Comparison of ENCODE assay signal across 8 mouse cellular contexts in genomic region chr4:126259523-126260160, GRCm38 (mm10). TPM values are rescaled to one million over a fixed set of nuclear protein-coding genes. Genes with fewer than 3 reads are reported as not detected.
DNase-seq lines count a peak whose midpoint lies in the region; ATAC-seq and TF ChIP-seq lines count a peak whose summit lies in the region.

No protein-coding gene starts in this region.

- peak; percentile 66 for TF ChIP-seq EP300 in CH12.LX (IDR thresholded peaks at IDR 0.05; ENCODE audit: low read length)
- no peak for TF ChIP-seq EP300 in stomach, postnatal 0 days (optimal IDR thresholded peaks at IDR 0.05)

- no peak; the same call in 1 of the 2 replicates for TF ChIP-seq RAD21 in CH12.LX (IDR thresholded peaks at IDR 0.05; ENCODE audit: low read depth, low read length)

- no peaks in the 10 kb centered on the region for H3K27me3 ChIP-seq in CH12.LX (replicated peaks)
- H3K27me3 ChIP-seq in forebrain, embryonic 12.5 days = 0 out of 2 replicates have a peak, but pooled peaks cover 6% of the 10 kb centered on the region
- H3K27me3 ChIP-seq in limb, embryonic 11.5 days (ENCODE audit: control insufficient read depth, insufficient read depth, low read length) = no peaks in the 10 kb centered on the region
- H3K27me3 ChIP-seq in midbrain, embryonic 12.5 days = no peaks in the 10 kb centered on the region
- H3K27me3 ChIP-seq in stomach, postnatal 0 days (ENCODE audit: control insufficient read depth, insufficient read depth, low read length) = no peaks in the 10 kb centered on the region

- in situ Hi-C loops in CH12.LX (cut with MboI; ENCODE audit: low pct_ligation_motif_present, low pct_unique_long_range_greater_than_20kb, low sequenced_read_pairs) = loop anchor here (5.0 kb wide), 1 partner anchor 32 kb away; no protein-coding TSS in a partner anchor

- DNase-seq in CH12.LX (ENCODE audit: extremely low read depth) = peak; percentile 93
- peak; percentile 89 for DNase-seq in adrenal gland, adult 2 months
- DNase-seq in heart, postnatal 36 days = peak; percentile 81 to 89
- DNase-seq in limb, embryonic 11.5 days (ENCODE audit: low spot score) = peak; percentile 87
- DNase-seq in stomach, postnatal 0 days (ENCODE audit: low spot score) = peak; percentile 52
- no peak for DNase-seq in layer of hippocampus, postnatal 36 days

- peak overlapping the region; percentile 55 for H3K9ac ChIP-seq in CH12.LX (ENCODE audit: insufficient read depth, low read depth)
- 0 out of 2 replicates have a peak overlapping the region, but pooled peaks have one; percentile 21 for H3K9ac ChIP-seq in forebrain, embryonic 12.5 days
- peak overlapping the region; percentile 12; the same call in 1 of the 2 replicates for H3K9ac ChIP-seq in limb, embryonic 11.5 days (ENCODE audit: low read length)
- 0 out of 2 replicates have a peak overlapping the region, but pooled peaks have one; percentile 4 for H3K9ac ChIP-seq in midbrain, embryonic 12.5 days (replicated peaks)
- H3K9ac ChIP-seq in stomach, postnatal 0 days (ENCODE audit: low read length) = no peak overlapping the region

- TF ChIP-seq CTCF in CH12.LX (conservative IDR thresholded peaks at IDR 0.05 in 1 of 2, IDR thresholded peaks at IDR 0.05 in 1 of 2; ENCODE audit: low read depth in 2 of 2, low read length in 2 of 2) = no peak
- TF ChIP-seq CTCF in stomach, postnatal 0 days (IDR thresholded peaks at IDR 0.05; ENCODE audit: low read depth) = no peak

- H3K4me3 ChIP-seq in CH12.LX (replicated peaks in 1 of 3; ENCODE audit: low read depth in 2 of 3, low read length in 2 of 3, poor library complexity in 1 of 3) = peak overlapping the region; percentile 36 to 40 (median 40)
- H3K4me3 ChIP-seq in forebrain, embryonic 12.5 days (replicated peaks) = 0 out of 2 replicates have a peak overlapping the region, but pooled peaks have one; percentile 4
- H3K4me3 ChIP-seq in limb, embryonic 11.5 days (ENCODE audit: low read depth, low read length) = no peak overlapping the region
- H3K4me3 ChIP-seq in midbrain, embryonic 12.5 days = peak overlapping the region; percentile 6; the same call in 1 of the 2 replicates
- no peak overlapping the region for H3K4me3 ChIP-seq in stomach, postnatal 0 days (ENCODE audit: low read depth, low read length)

- peak overlapping the region; percentile 92 for H3K27ac ChIP-seq in CH12.LX (ENCODE audit: insufficient read depth, low read depth)
- peak overlapping the region; percentile 70 for H3K27ac ChIP-seq in forebrain, embryonic 12.5 days
- H3K27ac ChIP-seq in limb, embryonic 11.5 days (replicated peaks; ENCODE audit: low read depth, low read length) = peak overlapping the region; percentile 80
- H3K27ac ChIP-seq in midbrain, embryonic 12.5 days (replicated peaks) = peak overlapping the region; percentile 63
- peak overlapping the region; percentile 89 for H3K27ac ChIP-seq in stomach, postnatal 0 days (replicated peaks)

- TF ChIP-seq POLR2A in CH12.LX (IDR thresholded peaks at IDR 0.05; ENCODE audit: low read depth, low read length) = peak; percentile 78

- H3K4me2 ChIP-seq in CH12.LX (ENCODE audit: insufficient read depth, low read depth, poor library complexity, severe bottlenecking) = peak overlapping the region; percentile 98
- H3K4me2 ChIP-seq in forebrain, embryonic 12.5 days = peak overlapping the region; percentile 38
- peak overlapping the region; percentile 41 for H3K4me2 ChIP-seq in limb, embryonic 11.5 days (ENCODE audit: low read depth, severe bottlenecking)
- peak overlapping the region; percentile 39 for H3K4me2 ChIP-seq in midbrain, embryonic 12.5 days (replicated peaks)
- peak overlapping the region; percentile 32 for H3K4me2 ChIP-seq in stomach, postnatal 0 days (replicated peaks; ENCODE audit: low read depth)

- intact Hi-C loops in heart, postnatal 36 days (cut with DNase I) = loop anchor here (5.0 kb wide), 3 partner anchors 48 to 172 kb away; no protein-coding TSS in a partner anchor

- peaks cover 16% of the 10 kb centered on the region for H3K79me2 ChIP-seq in CH12.LX (replicated peaks; ENCODE audit: control insufficient read depth, extremely low read depth, insufficient read depth, poor library complexity, severe bottlenecking)

- ATAC-seq in forebrain, embryonic 12.5 days (ENCODE audit: low FRiP score) = no peak
- peak; percentile 31; the same call in 1 of the 2 replicates for ATAC-seq in limb, embryonic 11.5 days (ENCODE audit: insufficient number of reproducible peaks, low FRiP score, low TSS enrichment, low read depth)
- ATAC-seq in midbrain, embryonic 12.5 days (ENCODE audit: low FRiP score, low read depth) = no peak
- ATAC-seq in stomach, postnatal 0 days (ENCODE audit: low FRiP score, low TSS enrichment) = no peak

- WGBS in forebrain, embryonic 12.5 days = under 1% methylated on average over 15 of the region's 15 CpGs
- WGBS in limb, embryonic 11.5 days = under 1% methylated on average over 15 of the region's 15 CpGs
- WGBS in midbrain, embryonic 12.5 days = under 1% methylated on average over 15 of the region's 15 CpGs
- 6% methylated on average over 15 of the region's 15 CpGs for WGBS in stomach, postnatal 0 days

- peaks cover 26 to 46% of the 10 kb centered on the region in 2 experiments for H3K4me1 ChIP-seq in CH12.LX (ENCODE audit: control insufficient read depth in 1 of 2, insufficient read depth in 2 of 2)
- peaks cover 62% of the 10 kb centered on the region for H3K4me1 ChIP-seq in forebrain, embryonic 12.5 days
- H3K4me1 ChIP-seq in limb, embryonic 11.5 days (ENCODE audit: control insufficient read depth, insufficient read depth, low read length) = peaks cover 43% of the 10 kb centered on the region
- peaks cover 57% of the 10 kb centered on the region for H3K4me1 ChIP-seq in midbrain, embryonic 12.5 days
- H3K4me1 ChIP-seq in stomach, postnatal 0 days (replicated peaks; ENCODE audit: control insufficient read depth, insufficient read depth) = peaks cover 17% of the 10 kb centered on the region; the same call in 1 of the 2 replicates

- no peaks in the 10 kb centered on the region for H3K9me3 ChIP-seq in CH12.LX (replicated peaks; ENCODE audit: low read length)
- no peaks in the 10 kb centered on the region for H3K9me3 ChIP-seq in forebrain, embryonic 12.5 days
- H3K9me3 ChIP-seq in limb, embryonic 11.5 days (ENCODE audit: control insufficient read depth, low read length) = no peaks in the 10 kb centered on the region
- no peaks in the 10 kb centered on the region for H3K9me3 ChIP-seq in midbrain, embryonic 12.5 days
- H3K9me3 ChIP-seq in stomach, postnatal 0 days (ENCODE audit: control insufficient read depth, low read length) = no peaks in the 10 kb centered on the region

- dilution Hi-C loops in CH12.LX (cut with MboI; ENCODE audit: extremely low pct_ligation_motif_present, extremely low pct_unique_long_range_greater_than_20kb, low sequenced_read_pairs) = no loop called here

- peaks cover 0 to 13% of the 10 kb centered on the region in 2 experiments for H3K36me3 ChIP-seq in CH12.LX (replicated peaks in 1 of 2; ENCODE audit: control insufficient read depth in 1 of 2, insufficient read depth in 1 of 2, low read length in 1 of 2)
- no peaks in the 10 kb centered on the region for H3K36me3 ChIP-seq in forebrain, embryonic 12.5 days (replicated peaks)
- no peaks in the 10 kb centered on the region for H3K36me3 ChIP-seq in limb, embryonic 11.5 days (ENCODE audit: control insufficient read depth, insufficient read depth, low read length)
- H3K36me3 ChIP-seq in midbrain, embryonic 12.5 days = no peaks in the 10 kb centered on the region
- no peaks in the 10 kb centered on the region for H3K36me3 ChIP-seq in stomach, postnatal 0 days (ENCODE audit: control insufficient read depth, insufficient read depth, low read length)

RNA-seq across cellular contexts. Expression of gene Trappc3, which starts 2.5 kb away (rescaled TPM):
- total RNA-seq in CH12.LX (2012; rRNA removed) (72.7 and 81.1 TPM in 2 replicates), CH12.LX (2014; rRNA removed) (94.8 and 100 TPM in 2 replicates)
- polyA plus RNA-seq in CH12.LX (2012; ENCODE audit: insufficient read length, low read depth) = 73.0 and 74.1 TPM in 2 replicates
- total RNA-seq in adrenal gland, adult 2 months (2021) = 100 to 1,000 TPM in 1 of 2 experiments, 10 to 100 TPM in 1; 85.8 to 103 TPM
- polyA plus RNA-seq in adrenal gland, adult 2 months (2012; rRNA removed) = 16.2 and 16.5 TPM in 2 replicates
- polyA plus RNA-seq in forebrain, embryonic 12.5 days (2016; fragmentation: Nextera tagmentation; extraction: Ambion mirVana) = 104 and 108 TPM in 2 replicates
- 10 to 100 TPM; 45.9 to 46.3 TPM for total RNA-seq in heart, postnatal 36 days (2021)
- 25.0 and 32.2 TPM in 2 replicates for polyA plus RNA-seq in limb, embryonic 11.5 days (2014; fragmentation: Nextera tagmentation; extraction: Ambion mirVana)
- polyA plus RNA-seq in midbrain, embryonic 12.5 days (2016; fragmentation: Nextera tagmentation; extraction: Ambion mirVana) = 103 and 108 TPM in 2 replicates
- polyA plus RNA-seq in stomach, postnatal 0 days (2015; fragmentation: Nextera tagmentation; extraction: Ambion mirVana) = 80.7 and 84.6 TPM in 2 replicates
- total RNA-seq in layer of hippocampus, postnatal 36 days (2021) = 10 to 100 TPM; 77.9 to 83.3 TPM

RNA-seq across cellular contexts. Expression of gene Map7d1, which starts 3.5 kb away (rescaled TPM):
- total RNA-seq in CH12.LX (2012; rRNA removed) (17.9 and 20.8 TPM in 2 replicates), CH12.LX (2014; rRNA removed) (12.5 and 12.8 TPM in 2 replicates)
- polyA plus RNA-seq in CH12.LX (2012; ENCODE audit: insufficient read length, low read depth) = 62.2 and 72.2 TPM in 2 replicates
- total RNA-seq in adrenal gland, adult 2 months (2021) = 10 to 100 TPM; 55.4 to 68.7 TPM
- polyA plus RNA-seq in adrenal gland, adult 2 months (2012; rRNA removed) = 98.3 and 98.7 TPM in 2 replicates
- 104 and 105 TPM in 2 replicates for polyA plus RNA-seq in forebrain, embryonic 12.5 days (2016; fragmentation: Nextera tagmentation; extraction: Ambion mirVana)
- 100 to 1,000 TPM; 248 to 259 TPM for total RNA-seq in heart, postnatal 36 days (2021)
- polyA plus RNA-seq in limb, embryonic 11.5 days (2014; fragmentation: Nextera tagmentation; extraction: Ambion mirVana) = 54.6 and 61.2 TPM in 2 replicates
- polyA plus RNA-seq in midbrain, embryonic 12.5 days (2016; fragmentation: Nextera tagmentation; extraction: Ambion mirVana) = 135 and 142 TPM in 2 replicates
- 15.2 and 17.8 TPM in 2 replicates for polyA plus RNA-seq in stomach, postnatal 0 days (2015; fragmentation: Nextera tagmentation; extraction: Ambion mirVana)
- total RNA-seq in layer of hippocampus, postnatal 36 days (2021) = 100 to 1,000 TPM; 245 to 249 TPM

RNA-seq across cellular contexts. Expression of gene Col8a2, which starts 27.0 kb away (rescaled TPM):
- total RNA-seq in CH12.LX (2012; rRNA removed) (not detected in 2 replicates), CH12.LX (2014; rRNA removed) (not detected in 2 replicates)
- polyA plus RNA-seq in CH12.LX (2012; ENCODE audit: insufficient read length, low read depth) = not detected in 2 replicates
- total RNA-seq in adrenal gland, adult 2 months (2021) = 1 to 10 TPM; 1.4 to 6.1 TPM
- polyA plus RNA-seq in adrenal gland, adult 2 months (2012; rRNA removed) = 1.9 TPM in 2 replicates
- polyA plus RNA-seq in forebrain, embryonic 12.5 days (2016; fragmentation: Nextera tagmentation; extraction: Ambion mirVana) = 16.0 and 22.6 TPM in 2 replicates
- under 1 TPM; 0.61 to 0.62 TPM for total RNA-seq in heart, postnatal 36 days (2021)
- 1.4 and 1.5 TPM in 2 replicates for polyA plus RNA-seq in limb, embryonic 11.5 days (2014; fragmentation: Nextera tagmentation; extraction: Ambion mirVana)
- 21.7 and 41.3 TPM in 2 replicates for polyA plus RNA-seq in midbrain, embryonic 12.5 days (2016; fragmentation: Nextera tagmentation; extraction: Ambion mirVana)
- polyA plus RNA-seq in stomach, postnatal 0 days (2015; fragmentation: Nextera tagmentation; extraction: Ambion mirVana) = 6.4 and 7.8 TPM in 2 replicates
- total RNA-seq in layer of hippocampus, postnatal 36 days (2021) = 1 to 10 TPM in 1 of 2 experiments, under 1 TPM in 1; 0.60 to 1.3 TPM

RNA-seq across cellular contexts. Expression of gene Thrap3, which starts 57.1 kb away (rescaled TPM):
- total RNA-seq in CH12.LX (2012; rRNA removed) = 140 and 168 TPM in 2 replicates
- 183 and 204 TPM in 2 replicates for total RNA-seq in CH12.LX (2014; rRNA removed)
- polyA plus RNA-seq in CH12.LX (2012; ENCODE audit: insufficient read length, low read depth) = 327 and 334 TPM in 2 replicates
- 100 to 1,000 TPM; 169 to 173 TPM for total RNA-seq in adrenal gland, adult 2 months (2021)
- 29.1 and 36.8 TPM in 2 replicates for polyA plus RNA-seq in adrenal gland, adult 2 months (2012; rRNA removed)
- polyA plus RNA-seq in forebrain, embryonic 12.5 days (2016; fragmentation: Nextera tagmentation; extraction: Ambion mirVana) = 284 and 305 TPM in 2 replicates
- total RNA-seq in heart, postnatal 36 days (2021) = 100 to 1,000 TPM; 119 to 123 TPM
- polyA plus RNA-seq in limb, embryonic 11.5 days (2014; fragmentation: Nextera tagmentation; extraction: Ambion mirVana) = 247 and 264 TPM in 2 replicates
- 265 and 274 TPM in 2 replicates for polyA plus RNA-seq in midbrain, embryonic 12.5 days (2016; fragmentation: Nextera tagmentation; extraction: Ambion mirVana)
- 70.3 and 78.7 TPM in 2 replicates for polyA plus RNA-seq in stomach, postnatal 0 days (2015; fragmentation: Nextera tagmentation; extraction: Ambion mirVana)
- 100 to 1,000 TPM; 148 to 151 TPM for total RNA-seq in layer of hippocampus, postnatal 36 days (2021)

Comparison
In these comparisons a context has a peak if more than half of its experiments do, and no peak if none do; other contexts are left out.
1. DNase-seq: peak in CH12.LX (single experiment), adrenal gland, adult 2 months (single experiment), heart, postnatal 36 days (2 of 2), limb, embryonic 11.5 days (single experiment) and stomach, postnatal 0 days (single experiment); none in layer of hippocampus, postnatal 36 days (0 of 2).
2. H3K4me2 ChIP-seq: peak in every context shown above with its lines; median percentile 98 in CH12.LX; 41 in limb, embryonic 11.5 days; 39 in midbrain, embryonic 12.5 days; 38 in forebrain, embryonic 12.5 days; 32 in stomach, postnatal 0 days.
3. H3K4me3 ChIP-seq: peak in CH12.LX (3 of 3), forebrain, embryonic 12.5 days (single experiment) and midbrain, embryonic 12.5 days (single experiment); none in limb, embryonic 11.5 days (single experiment) and stomach, postnatal 0 days (single experiment).
4. Peak in every context shown above with its lines, with median percentiles within 50 percentile points of each other: H3K27ac ChIP-seq.